Mouse (Mus musculus) brain, embryonic 14.5 days (tissue): ENCODE results near the gene Abhd12.

Source experiments
- CTCF ChIP-seq: fragments of 200-500 bp; IDR thresholded peaks from 2 replicates; pipeline ENCODE4 v1.5.1; 2012; ENCODE audit warnings: inconsistent platforms, mild to moderate bottlenecking, moderate library complexity, borderline replicate concordance; ENCODE audit not compliant: insufficient read depth, insufficient read length; ENCODE audit errors: extremely low read depth
- POLR2A ChIP-seq: fragments of 200-500 bp; IDR thresholded peaks from 2 replicates; pipeline ENCODE4 v1.6.1; 2012; ENCODE audit warnings: mild to moderate bottlenecking, inconsistent platforms, borderline replicate concordance; ENCODE audit not compliant: poor library complexity, insufficient read depth, insufficient read length, severe bottlenecking; ENCODE audit errors: extremely low read depth

- no peak for TF ChIP-seq CTCF
- no peak for TF ChIP-seq POLR2A
Measured at GRCm38 (mm10) chr2:150927038-150927720, 22.6 kb upstream of the Abhd12 start.
